Mouse (Mus musculus): ENCODE measurements around the gene Zgrf1. TPM values are rescaled to one million over a fixed set of nuclear protein-coding genes. Genes with fewer than 3 reads are reported as not detected.

Gene Zgrf1
- polyA plus RNA-seq, 1 experiment from 2014 or later: 14.0 TPM

GRCm38 (mm10) chr3:127525188-127525819 lies 28.0 kb upstream of the Zgrf1 start:
- Histone ChIP-seq H3K9me3 (ENCODE audit: control insufficient read depth, low read length) (no peaks in the 10 kb centered on the region), H3K4me1 (ENCODE audit: control insufficient read depth, insufficient read depth, low read length) (no peaks in the 10 kb centered on the region), H3K9ac (ENCODE audit: low read depth, low read length) (no peak overlapping the region), H3K4me3 (ENCODE audit: low read length) (no peak overlapping the region), H3K27me3 (ENCODE audit: control insufficient read depth, insufficient read depth, low read length) (no peaks in the 10 kb centered on the region), H3K27ac (ENCODE audit: low read depth, low read length) (no peak overlapping the region), H3K36me3 (ENCODE audit: control insufficient read depth, insufficient read depth, low read length) (no peaks in the 10 kb centered on the region), H3K4me2 (replicated peaks; ENCODE audit: low read depth, low read length) (no peak overlapping the region)
- 68% methylated on average over 8 of the region's 8 CpGs for WGBS
- ATAC-seq (ENCODE audit: low FRiP score, low TSS enrichment): no peak

GRCm38 (mm10) chr3:127527465-127528034 lies 25.7 kb upstream of the Zgrf1 start:
- Histone ChIP-seq H3K4me2 (replicated peaks; ENCODE audit: low read depth, low read length) (no peak overlapping the region), H3K4me3 (ENCODE audit: low read length) (no peak overlapping the region), H3K27me3 (ENCODE audit: control insufficient read depth, insufficient read depth, low read length) (no peaks in the 10 kb centered on the region), H3K27ac (ENCODE audit: low read depth, low read length) (no peak overlapping the region), H3K36me3 (ENCODE audit: control insufficient read depth, insufficient read depth, low read length) (no peaks in the 10 kb centered on the region), H3K4me1 (ENCODE audit: control insufficient read depth, insufficient read depth, low read length) (no peaks in the 10 kb centered on the region), H3K9ac (ENCODE audit: low read depth, low read length) (no peak overlapping the region), H3K9me3 (ENCODE audit: control insufficient read depth, low read length) (no peaks in the 10 kb centered on the region)
- ATAC-seq (ENCODE audit: low FRiP score, low TSS enrichment): no peak
- 72% methylated on average over 5 of the region's 5 CpGs for WGBS

GRCm38 (mm10) chr3:127529210-127529609 lies 24.1 kb upstream of the Zgrf1 start:
- no peak overlapping the region for H3K9ac ChIP-seq (ENCODE audit: low read depth, low read length)
- ATAC-seq (ENCODE audit: low FRiP score, low TSS enrichment): no peak
- WGBS: 90% methylated on average over 3 of the region's 3 CpGs
- no peaks in the 10 kb centered on the region for H3K9me3 ChIP-seq (ENCODE audit: control insufficient read depth, low read length)
- no peaks in the 10 kb centered on the region for H3K27me3 ChIP-seq (ENCODE audit: control insufficient read depth, insufficient read depth, low read length)
- no peak overlapping the region for H3K4me3 ChIP-seq (ENCODE audit: low read length)
- no peak overlapping the region for H3K4me2 ChIP-seq (replicated peaks; ENCODE audit: low read depth, low read length)
- H3K27ac ChIP-seq (ENCODE audit: low read depth, low read length): no peak overlapping the region
- H3K36me3 ChIP-seq (ENCODE audit: control insufficient read depth, insufficient read depth, low read length): no peaks in the 10 kb centered on the region
- H3K4me1 ChIP-seq (ENCODE audit: control insufficient read depth, insufficient read depth, low read length): no peaks in the 10 kb centered on the region

GRCm38 (mm10) chr3:127529824-127530223 lies 23.5 kb upstream of the Zgrf1 start:
- ATAC-seq (ENCODE audit: low FRiP score, low TSS enrichment): no peak
- Histone ChIP-seq H3K27ac (ENCODE audit: low read depth, low read length) (no peak overlapping the region), H3K36me3 (ENCODE audit: control insufficient read depth, insufficient read depth, low read length) (no peaks in the 10 kb centered on the region), H3K9me3 (ENCODE audit: control insufficient read depth, low read length) (no peaks in the 10 kb centered on the region), H3K27me3 (ENCODE audit: control insufficient read depth, insufficient read depth, low read length) (no peaks in the 10 kb centered on the region), H3K9ac (ENCODE audit: low read depth, low read length) (no peak overlapping the region), H3K4me2 (replicated peaks; ENCODE audit: low read depth, low read length) (no peak overlapping the region), H3K4me3 (ENCODE audit: low read length) (no peak overlapping the region), H3K4me1 (ENCODE audit: control insufficient read depth, insufficient read depth, low read length) (no peaks in the 10 kb centered on the region)
- WGBS: 84% methylated on average over 4 of the region's 4 CpGs

DNA sequence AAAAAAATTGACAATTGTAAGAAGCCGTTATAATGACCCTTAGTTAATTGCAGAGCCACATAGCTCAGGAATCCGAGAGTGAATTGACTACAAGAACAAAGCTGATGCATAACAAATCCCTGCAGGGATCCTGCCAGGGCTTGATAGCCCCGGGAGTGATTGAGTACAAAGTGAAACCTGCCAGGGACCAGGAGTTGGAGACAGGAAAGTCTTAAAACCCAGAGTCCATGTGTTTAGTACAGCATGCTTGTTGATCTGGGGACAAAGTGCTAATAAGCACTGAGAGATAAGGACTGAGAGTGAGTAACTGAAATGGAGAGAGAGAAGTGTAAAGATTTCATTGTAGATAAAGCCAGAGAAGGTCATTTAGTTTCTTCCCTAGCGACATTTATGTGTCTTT lies 23.0 kb upstream of the Zgrf1 start:
- Histone ChIP-seq H3K9me3 (ENCODE audit: control insufficient read depth, low read length) (no peaks in the 10 kb centered on the region), H3K27me3 (ENCODE audit: control insufficient read depth, insufficient read depth, low read length) (no peaks in the 10 kb centered on the region), H3K27ac (ENCODE audit: low read depth, low read length) (no peak overlapping the region), H3K4me1 (ENCODE audit: control insufficient read depth, insufficient read depth, low read length) (no peaks in the 10 kb centered on the region), H3K36me3 (ENCODE audit: control insufficient read depth, insufficient read depth, low read length) (no peaks in the 10 kb centered on the region), H3K9ac (ENCODE audit: low read depth, low read length) (no peak overlapping the region), H3K4me3 (ENCODE audit: low read length) (no peak overlapping the region), H3K4me2 (replicated peaks; ENCODE audit: low read depth, low read length) (no peak overlapping the region)
- ATAC-seq (ENCODE audit: low FRiP score, low TSS enrichment): no peak
- WGBS: 14% methylated on average over 4 of the region's 4 CpGs

DNA sequence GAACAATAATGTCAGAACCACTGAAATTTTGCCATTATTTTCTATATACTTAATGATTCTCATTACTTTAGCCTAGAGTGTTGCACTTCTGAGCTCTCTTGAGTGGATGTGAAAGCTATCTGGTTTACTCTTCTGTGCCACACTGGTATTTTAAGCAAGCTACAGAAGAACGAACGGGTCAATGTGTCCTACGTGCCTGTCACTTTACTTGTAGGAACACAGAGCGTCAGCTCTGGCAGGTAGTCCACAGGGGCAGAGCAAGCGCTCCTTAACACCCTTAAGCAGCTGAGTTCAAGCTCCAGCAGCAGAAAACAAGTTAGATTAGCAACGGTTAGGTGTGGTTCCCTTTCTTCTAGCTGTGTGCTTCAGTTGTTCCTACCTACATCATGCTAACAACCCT lies 14.1 kb upstream of the Zgrf1 start:
- Histone ChIP-seq H3K4me1 (ENCODE audit: control insufficient read depth, insufficient read depth, low read length) (no peaks in the 10 kb centered on the region), H3K4me3 (ENCODE audit: low read length) (no peak overlapping the region), H3K27ac (ENCODE audit: low read depth, low read length) (no peak overlapping the region), H3K4me2 (replicated peaks; ENCODE audit: low read depth, low read length) (no peak overlapping the region), H3K27me3 (ENCODE audit: control insufficient read depth, insufficient read depth, low read length) (no peaks in the 10 kb centered on the region), H3K36me3 (ENCODE audit: control insufficient read depth, insufficient read depth, low read length) (peaks cover 31% of the 10 kb centered on the region), H3K9ac (ENCODE audit: low read depth, low read length) (no peak overlapping the region), H3K9me3 (ENCODE audit: control insufficient read depth, low read length) (no peaks in the 10 kb centered on the region)
- ATAC-seq (ENCODE audit: low FRiP score, low TSS enrichment): no peak
- 89% methylated on average over 6 of the region's 6 CpGs for WGBS

DNA sequence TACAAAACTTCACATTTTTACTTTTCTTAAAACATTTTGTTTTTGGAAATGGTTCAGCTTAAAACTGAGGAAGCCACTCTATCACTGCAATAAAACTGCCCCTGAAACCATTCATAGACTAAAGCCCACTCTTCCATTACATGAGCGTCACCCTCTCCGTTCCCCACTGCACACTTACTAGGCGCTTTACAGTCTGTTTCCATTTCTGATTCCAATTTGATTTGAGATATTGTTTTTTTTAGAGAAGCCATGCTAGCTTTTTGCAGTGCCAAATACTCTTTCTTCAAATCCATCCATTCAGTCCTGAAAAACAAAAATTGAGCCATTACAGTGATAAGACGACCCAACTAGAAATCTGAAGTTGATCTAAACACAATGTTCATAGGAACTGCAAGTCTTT lies 9.3 kb upstream of the Zgrf1 start:
- Histone ChIP-seq H3K27ac (ENCODE audit: low read depth, low read length) (no peak overlapping the region), H3K27me3 (ENCODE audit: control insufficient read depth, insufficient read depth, low read length) (no peaks in the 10 kb centered on the region), H3K36me3 (ENCODE audit: control insufficient read depth, insufficient read depth, low read length) (peaks cover 56% of the 10 kb centered on the region), H3K4me1 (ENCODE audit: control insufficient read depth, insufficient read depth, low read length) (no peaks in the 10 kb centered on the region), H3K9ac (ENCODE audit: low read depth, low read length) (no peak overlapping the region), H3K4me2 (replicated peaks; ENCODE audit: low read depth, low read length) (no peak overlapping the region), H3K4me3 (ENCODE audit: low read length) (no peak overlapping the region), H3K9me3 (ENCODE audit: control insufficient read depth, low read length) (no peaks in the 10 kb centered on the region)
- 84% methylated on average over 4 of the region's 4 CpGs for WGBS
- ATAC-seq (ENCODE audit: low FRiP score, low TSS enrichment): no peak

DNA sequence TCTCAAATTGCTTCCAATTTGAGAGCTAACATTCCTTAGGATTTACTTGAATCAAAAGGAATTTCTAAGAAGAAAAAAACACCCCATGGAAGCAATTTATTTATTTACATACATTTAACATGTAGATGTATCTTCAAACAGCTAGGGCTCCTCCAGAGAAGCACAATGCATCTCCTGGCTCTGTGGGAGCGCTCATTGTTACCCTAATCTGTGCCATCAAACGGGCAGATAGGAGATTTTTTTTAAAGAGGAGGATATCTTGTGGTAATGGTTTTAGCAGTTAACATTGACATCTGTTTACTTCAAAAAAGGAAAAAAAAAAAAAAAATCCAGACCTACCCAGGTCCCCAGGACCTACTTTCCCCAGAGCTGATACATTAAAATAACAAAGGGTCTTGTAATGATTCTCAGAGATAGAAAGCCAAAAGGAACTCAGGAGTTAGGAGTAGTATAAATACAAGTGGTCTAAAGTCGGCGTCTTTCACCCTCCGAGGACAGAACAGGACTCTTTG lies 8.6 kb upstream of the Zgrf1 start:
- ATAC-seq (ENCODE audit: low FRiP score, low TSS enrichment): no peak
- Histone ChIP-seq H3K4me2 (replicated peaks; ENCODE audit: low read depth, low read length) (no peak overlapping the region), H3K9me3 (ENCODE audit: control insufficient read depth, low read length) (no peaks in the 10 kb centered on the region), H3K27ac (ENCODE audit: low read depth, low read length) (no peak overlapping the region), H3K27me3 (ENCODE audit: control insufficient read depth, insufficient read depth, low read length) (no peaks in the 10 kb centered on the region), H3K4me1 (ENCODE audit: control insufficient read depth, insufficient read depth, low read length) (no peaks in the 10 kb centered on the region), H3K4me3 (ENCODE audit: low read length) (no peak overlapping the region), H3K36me3 (ENCODE audit: control insufficient read depth, insufficient read depth, low read length) (peaks cover 56% of the 10 kb centered on the region), H3K9ac (ENCODE audit: low read depth, low read length) (no peak overlapping the region)
- 41% methylated on average over 5 of the region's 5 CpGs for WGBS

- H3K9me3 ChIP-seq (ENCODE audit: control insufficient read depth, low read length): no peaks in the 10 kb centered on the region
- H3K4me2 ChIP-seq (replicated peaks; ENCODE audit: low read depth, low read length): no peak overlapping the region
- ATAC-seq (ENCODE audit: low FRiP score, low TSS enrichment): no peak
- H3K4me1 ChIP-seq (ENCODE audit: control insufficient read depth, insufficient read depth, low read length): no peaks in the 10 kb centered on the region
- peaks cover 38% of the 10 kb centered on the region for H3K36me3 ChIP-seq (ENCODE audit: control insufficient read depth, insufficient read depth, low read length)
- 40% methylated on average over 4 of the region's 5 CpGs for WGBS
- no peak overlapping the region for H3K9ac ChIP-seq (ENCODE audit: low read depth, low read length)
- no peak overlapping the region for H3K27ac ChIP-seq (ENCODE audit: low read depth, low read length)
- H3K27me3 ChIP-seq (ENCODE audit: control insufficient read depth, insufficient read depth, low read length): no peaks in the 10 kb centered on the region
- no peak overlapping the region for H3K4me3 ChIP-seq (ENCODE audit: low read length)
These were observed 5.4 kb upstream of the Zgrf1 start for GRCm38 (mm10) chr3:127547882-127548281.

Data from kidney, embryonic 14.5 days (tissue).